Mouse (Mus musculus) erythroblast, embryonic 14.5 days (primary cell): ENCODE measurements around the gene Ctnna3. TPM values are rescaled to one million over a fixed set of nuclear protein-coding genes. Genes with fewer than 3 reads are reported as not detected.
"Not testable (repeated sequence)": the region's sequence is repeated elsewhere in the genome, so short reads cannot be mapped to it uniquely, and the experiment has no call there.

ENCODE experiments used
- H3K27me3 ChIP-seq: 2 replicates; pipeline ENCODE4 v1.6.1; 2012; ENCODE audit warnings: inconsistent platforms; ENCODE audit not compliant: control insufficient read depth
- H3K36me3 ChIP-seq: 2 replicates; pipeline ENCODE4 v1.6.1; 2012; ENCODE audit warnings: mild to moderate bottlenecking, inconsistent platforms; ENCODE audit not compliant: control insufficient read depth
- H3K4me1 ChIP-seq: 2 replicates; pipeline ENCODE4 v1.6.1; 2012; ENCODE audit warnings: inconsistent platforms; ENCODE audit not compliant: control insufficient read depth
- H3K4me3 ChIP-seq: replicated peaks from 2 replicates; pipeline ENCODE3; 2012; ENCODE audit warnings: moderate library complexity, mild to moderate bottlenecking, inconsistent platforms
- H3K9me3 ChIP-seq: 2 replicates; pipeline ENCODE4 v1.6.1; 2012; ENCODE audit warnings: low read length, inconsistent platforms, mixed read lengths; ENCODE audit not compliant: control insufficient read depth
- GATA1 ChIP-seq: IDR thresholded peaks from 2 replicates; pipeline ENCODE4 v1.6.1; 2012; ENCODE audit warnings: low read length, inconsistent platforms, mixed read lengths
- TAL1 ChIP-seq: IDR thresholded peaks from 3 replicates; pipeline ENCODE4 v1.6.1; 2012; ENCODE audit warnings: low read length, inconsistent platforms, mixed read lengths
- polyA plus RNA-seq: library from polyadenylated mRNA; stranded (reverse); fragments of >175 nt; gene quantifications from 2 replicates; pipeline ENCODE4 v1.2.3, GENCODE M21; 2012

Ctnna3 gene
- polyA plus RNA-seq, 1 experiment: not detected

GRCm38 (mm10) chr10:63402731-63403504, 27.0 kb upstream of the Ctnna3 start:
- H3K4me3 ChIP-seq: no peak overlapping the region
- H3K4me1 ChIP-seq: no peaks in the 10 kb centered on the region
- no peaks in the 10 kb centered on the region for H3K9me3 ChIP-seq
- H3K36me3 ChIP-seq: peaks cover 2% of the 10 kb centered on the region; the same call in 1 of the 2 replicates
- TF ChIP-seq TAL1 (no peak), GATA1 (no peak)
- H3K27me3 ChIP-seq: no peaks in the 10 kb centered on the region

DNA sequence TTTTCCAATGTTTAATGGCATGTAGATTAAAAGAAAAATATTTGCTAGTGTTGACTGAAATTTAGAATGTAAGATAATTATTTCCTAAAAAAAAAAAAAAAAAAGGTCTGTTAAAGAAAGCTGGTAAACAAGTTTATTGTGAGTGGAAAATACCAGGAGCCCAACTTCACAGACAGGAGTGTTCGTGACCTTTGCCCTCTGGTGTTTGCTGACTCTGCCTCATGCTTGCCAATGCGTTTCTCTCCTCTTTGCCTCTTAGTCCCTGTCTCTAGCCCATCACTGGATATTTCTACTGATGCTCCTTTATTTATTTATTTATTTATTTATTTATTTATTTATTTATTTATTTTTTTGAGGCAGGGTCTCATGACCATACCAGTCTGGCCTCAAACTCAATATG, 26.3 kb upstream of the Ctnna3 start:
- TF ChIP-seq GATA1 (no peak), TAL1 (no peak)
- no peaks in the 10 kb centered on the region for H3K4me1 ChIP-seq
- H3K4me3 ChIP-seq: no peak overlapping the region
- H3K27me3 ChIP-seq: no peaks in the 10 kb centered on the region
- H3K36me3 ChIP-seq: no peaks in the 10 kb centered on the region; the same call in 1 of the 2 replicates
- no peaks in the 10 kb centered on the region for H3K9me3 ChIP-seq

DNA sequence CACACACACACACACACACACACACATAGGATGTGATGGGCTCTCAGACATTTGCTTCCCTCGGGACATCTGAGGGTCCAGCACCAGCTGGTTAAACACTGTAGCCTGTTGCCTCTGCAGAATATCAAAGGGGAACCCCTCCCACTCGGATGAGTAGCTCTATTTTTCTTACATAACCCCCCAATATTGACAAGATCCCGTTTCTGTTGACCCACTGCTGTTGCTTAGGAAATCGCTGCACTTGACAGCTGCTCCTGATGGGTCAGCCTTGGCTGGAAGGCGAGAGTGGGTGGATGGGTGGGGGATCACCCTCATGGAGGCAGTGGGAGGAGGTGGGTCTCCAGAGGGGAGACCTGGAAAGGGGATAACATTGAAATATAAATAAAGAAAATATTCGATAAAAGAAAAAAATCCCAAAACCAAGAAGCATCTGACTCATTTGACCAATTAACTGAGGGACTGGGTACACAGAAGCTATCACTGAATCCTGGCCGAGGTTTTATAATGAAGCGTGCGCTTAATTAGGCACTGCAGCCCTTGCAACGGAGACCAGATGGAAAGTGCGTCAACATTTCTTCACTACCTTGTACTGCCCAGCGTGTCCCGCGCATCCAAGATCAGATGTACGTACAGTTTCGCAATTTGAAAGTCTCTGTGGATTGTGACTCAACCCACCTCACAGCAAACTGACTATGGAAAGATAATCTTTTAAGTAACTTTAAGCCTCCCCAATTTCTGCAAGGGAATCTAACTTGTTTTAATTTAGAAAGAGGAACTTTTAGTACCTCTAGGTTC, 19.5 kb upstream of the Ctnna3 start:
- Histone ChIP-seq H3K4me1 (peaks cover 6% of the 10 kb centered on the region), H3K9me3 (no peaks in the 10 kb centered on the region), H3K4me3 (no peak overlapping the region), H3K27me3 (no peaks in the 10 kb centered on the region), H3K36me3 (no peaks in the 10 kb centered on the region; the same call in 1 of the 2 replicates)
- TF ChIP-seq TAL1: no peak

DNA sequence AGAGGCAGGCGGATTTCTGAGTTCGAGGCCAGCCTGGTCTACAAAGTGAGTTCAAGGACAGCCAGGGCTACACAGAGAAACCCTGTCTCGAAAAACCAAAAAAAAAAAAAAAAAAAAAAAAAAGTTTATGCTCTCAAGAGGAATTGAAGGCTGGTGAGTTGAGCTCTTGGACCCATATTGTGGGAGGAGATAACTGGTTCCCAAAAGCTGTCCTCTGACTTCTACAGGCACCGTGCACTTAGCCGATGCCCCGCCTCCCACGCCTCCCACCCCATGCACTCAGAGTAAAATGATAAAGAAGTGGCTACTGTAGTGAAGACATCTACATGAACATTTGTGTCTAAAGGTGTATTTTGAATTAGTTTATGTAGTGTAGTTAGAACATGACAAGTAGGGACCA, 18.2 kb upstream of the Ctnna3 start:
- H3K36me3 ChIP-seq, H3K4me1 ChIP-seq, H3K9me3 ChIP-seq, H3K4me3 ChIP-seq: not testable (repeated sequence)
- peaks cover 11% of the 10 kb centered on the region for H3K27me3 ChIP-seq

- no peaks in the 10 kb centered on the region for H3K36me3 ChIP-seq
- H3K4me3 ChIP-seq: no peak overlapping the region
- TF ChIP-seq GATA1: no peak
- TF ChIP-seq TAL1: no peak
- H3K4me1 ChIP-seq: peaks cover 6% of the 10 kb centered on the region
- no peaks in the 10 kb centered on the region for H3K9me3 ChIP-seq
- peaks cover 18% of the 10 kb centered on the region for H3K27me3 ChIP-seq
These were observed 17.1 kb upstream of the Ctnna3 start for GRCm38 (mm10) chr10:63412756-63413155.

DNA sequence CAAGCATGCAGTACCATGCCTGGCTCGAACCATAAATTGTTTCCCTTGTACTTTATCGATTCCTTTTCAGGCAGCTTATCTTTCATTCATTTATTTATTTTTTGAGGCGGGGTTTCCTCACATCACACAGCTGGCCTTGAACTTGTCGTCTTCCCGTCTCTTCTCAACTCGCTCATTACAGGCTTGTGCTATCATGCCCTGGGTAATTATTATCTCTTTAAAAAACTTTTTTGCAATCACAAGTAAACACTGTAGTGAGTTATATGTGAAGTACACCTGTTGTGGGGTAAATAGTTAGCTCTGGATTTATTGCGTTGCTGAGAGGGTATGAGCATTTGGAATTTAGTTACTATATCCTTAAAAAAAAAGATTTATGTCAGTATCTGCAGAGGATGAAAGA, 14.6 kb upstream of the Ctnna3 start:
- Histone ChIP-seq H3K27me3 (peaks cover 23% of the 10 kb centered on the region), H3K36me3 (no peaks in the 10 kb centered on the region), H3K4me3 (no peak overlapping the region), H3K9me3 (no peaks in the 10 kb centered on the region), H3K4me1 (peaks cover 2% of the 10 kb centered on the region)
- no peak for TF ChIP-seq TAL1
- TF ChIP-seq GATA1: no peak

GRCm38 (mm10) chr10:63415850-63416249, 14.0 kb upstream of the Ctnna3 start:
- no peaks in the 10 kb centered on the region for H3K9me3 ChIP-seq
- H3K4me3 ChIP-seq: no peak overlapping the region
- no peaks in the 10 kb centered on the region for H3K36me3 ChIP-seq
- TF ChIP-seq GATA1 (no peak), TAL1 (no peak)
- peaks cover 23% of the 10 kb centered on the region for H3K27me3 ChIP-seq
- peaks cover 2% of the 10 kb centered on the region for H3K4me1 ChIP-seq

DNA sequence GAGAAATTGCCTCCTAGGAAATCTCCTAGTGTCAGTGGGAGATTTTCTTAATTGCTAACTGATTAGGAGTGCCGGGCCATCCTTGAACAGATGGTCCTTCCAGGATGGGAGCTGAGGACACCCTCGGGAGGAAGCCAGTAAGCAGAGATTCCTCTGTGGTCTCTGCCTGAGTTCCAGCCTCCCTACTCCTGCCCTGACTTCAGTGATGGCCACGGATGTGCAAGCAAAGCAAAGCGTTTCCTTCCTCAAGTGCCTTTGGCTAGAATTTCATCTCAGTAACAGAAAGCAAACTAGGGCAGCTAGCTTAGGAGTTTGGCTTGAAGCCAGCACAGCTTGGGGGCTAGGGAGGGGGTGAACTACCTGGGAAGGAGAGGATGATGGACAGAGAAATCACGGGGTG, 12.8 kb upstream of the Ctnna3 start:
- H3K36me3 ChIP-seq: no peaks in the 10 kb centered on the region
- no peak for TF ChIP-seq GATA1
- no peak for TF ChIP-seq TAL1
- no peak overlapping the region for H3K4me3 ChIP-seq
- H3K4me1 ChIP-seq: peaks cover 4% of the 10 kb centered on the region
- H3K27me3 ChIP-seq: peaks cover 26% of the 10 kb centered on the region
- H3K9me3 ChIP-seq: 0 out of 2 replicates have a peak, but pooled peaks cover 2% of the 10 kb centered on the region
